Mouse (Mus musculus) urinary bladder, postnatal 25 days (tissue): ENCODE data around the gene Frat2.

Source experiments
- DNase-seq: peaks from one replicate; pipeline ENCODE4 v3.0.0; 2022; ENCODE audit warnings: low spot score

Frat2 gene

DNA sequence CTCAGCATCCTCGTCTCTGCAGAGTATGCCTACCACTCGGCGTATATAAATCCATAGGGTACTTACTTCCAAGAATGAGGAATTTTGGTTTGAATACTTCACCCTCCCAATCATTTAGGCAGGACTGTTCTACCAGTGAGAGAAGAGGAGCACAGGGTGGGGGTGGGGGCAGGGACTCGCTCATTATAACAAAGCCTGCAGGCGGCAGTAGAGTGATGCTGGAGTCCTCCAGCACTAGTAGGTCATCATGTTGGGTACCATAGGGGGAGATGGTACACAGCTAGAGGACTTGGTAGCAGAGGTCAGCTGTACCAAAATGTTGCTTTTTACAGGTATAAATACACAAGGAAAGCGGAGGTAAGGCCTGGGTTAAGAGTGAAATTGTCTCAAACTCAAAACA, 3.6 kb downstream of the Frat2 start:
- DNase-seq: no peak

DNA sequence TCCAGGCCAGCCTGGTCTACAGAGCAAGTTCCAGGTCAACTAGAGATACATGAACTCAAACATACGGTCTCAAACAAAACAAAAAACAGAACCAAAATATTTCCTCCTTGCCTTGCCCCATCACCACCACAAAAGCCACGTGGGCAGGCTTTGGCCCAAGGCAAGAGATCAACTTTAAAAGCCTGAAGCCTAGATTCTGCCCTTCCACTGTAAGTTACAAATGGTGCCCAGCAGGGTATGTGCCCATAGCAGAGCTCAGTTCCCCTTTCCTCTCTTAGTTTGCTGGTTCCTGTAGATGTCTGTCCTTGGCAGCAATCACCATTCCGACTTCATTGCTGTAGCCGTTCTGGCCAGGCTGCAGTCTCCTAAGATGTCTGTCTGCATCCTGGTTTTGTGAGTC, 5.2 kb downstream of the Frat2 start:
- no peak for DNase-seq

DNA sequence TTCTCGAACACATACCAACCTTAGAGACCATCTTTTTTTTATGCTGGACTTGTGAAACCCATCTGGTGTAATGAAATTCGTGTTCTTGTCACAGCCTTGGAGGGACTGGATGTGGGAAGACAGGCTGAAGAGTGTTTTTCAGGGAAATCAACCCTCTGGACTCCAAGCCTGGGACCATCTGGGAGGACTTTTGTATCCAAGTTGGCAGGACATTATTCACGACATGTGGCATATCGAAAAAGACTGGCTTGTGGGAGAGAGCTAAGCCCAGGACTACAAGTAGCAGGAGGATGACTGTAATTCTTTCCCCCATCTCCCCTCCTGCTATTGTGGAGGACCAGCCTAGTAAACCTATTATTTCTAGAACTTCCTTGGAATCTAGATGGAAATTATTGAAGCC, 5.7 kb downstream of the Frat2 start:
- no peak for DNase-seq

DNA sequence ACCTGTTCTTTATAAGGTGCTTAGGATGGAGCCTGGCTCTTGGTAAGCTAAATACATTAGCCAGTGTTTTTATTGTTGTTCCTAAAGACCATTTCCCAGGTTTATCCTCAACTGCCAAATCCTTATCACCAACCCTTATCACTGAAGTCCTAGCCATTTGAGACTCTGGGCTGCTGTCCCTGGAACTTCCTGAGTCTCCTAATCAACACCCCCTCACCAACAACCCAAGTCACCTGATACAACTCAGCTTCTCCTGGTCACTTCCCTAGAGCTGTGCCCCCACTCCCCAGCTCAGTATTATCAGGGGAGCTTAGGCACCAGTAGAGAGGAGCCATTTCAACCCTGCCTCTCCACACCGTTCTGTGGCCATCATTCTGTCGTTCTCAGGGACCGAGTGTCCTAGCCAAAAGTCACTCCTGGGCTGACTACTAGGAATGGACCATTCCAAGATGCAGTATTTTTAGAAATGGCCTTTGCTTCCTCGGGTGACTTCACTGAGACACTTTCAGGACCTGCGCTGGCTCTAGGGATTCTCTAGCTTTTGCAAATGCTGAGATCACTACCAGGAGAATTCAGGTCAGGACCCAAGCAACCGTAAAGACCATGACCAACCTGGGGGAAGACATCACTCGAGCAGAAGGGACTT, 6.7 kb downstream of the Frat2 start:
- no peak for DNase-seq

DNA sequence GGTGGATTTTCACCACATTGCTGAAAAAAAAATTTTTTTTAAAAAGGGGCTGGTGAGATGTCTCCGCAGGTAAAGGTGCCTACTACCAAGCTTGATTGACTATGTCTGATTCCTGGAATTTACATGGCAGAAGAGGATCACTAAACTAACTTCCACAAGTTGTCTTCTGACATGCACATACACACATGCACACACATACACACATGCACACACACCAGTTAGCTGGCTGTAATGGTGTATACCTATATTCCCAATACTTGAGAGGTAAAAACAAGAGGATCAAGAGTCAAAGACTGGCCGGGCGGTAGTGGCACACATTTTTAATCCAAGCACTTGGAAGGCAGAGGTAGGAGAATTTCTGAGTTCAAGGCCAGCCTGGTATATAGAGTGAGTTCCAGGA, 8.2 kb downstream of the Frat2 start:
- DNase-seq: no peak

DNA sequence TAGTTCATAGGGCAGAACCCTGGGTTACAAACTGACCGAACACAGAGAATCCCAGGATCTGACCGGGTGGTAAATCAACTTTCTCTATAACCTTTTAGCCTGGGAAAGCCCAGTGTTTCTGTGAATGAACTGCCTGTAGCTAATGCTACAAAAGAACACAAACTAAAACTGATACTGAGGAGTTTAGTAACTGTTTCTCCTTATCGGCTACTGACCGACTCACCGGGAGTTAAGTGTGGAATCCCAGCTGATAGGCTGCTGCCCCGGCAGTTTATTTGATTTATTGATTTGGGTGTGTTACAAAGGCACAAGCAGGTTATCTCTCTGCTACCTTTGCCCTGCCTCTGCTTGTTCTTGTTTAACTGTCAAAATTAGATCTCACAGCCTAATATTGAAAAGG, 9.1 kb downstream of the Frat2 start:
- DNase-seq: no peak

DNA sequence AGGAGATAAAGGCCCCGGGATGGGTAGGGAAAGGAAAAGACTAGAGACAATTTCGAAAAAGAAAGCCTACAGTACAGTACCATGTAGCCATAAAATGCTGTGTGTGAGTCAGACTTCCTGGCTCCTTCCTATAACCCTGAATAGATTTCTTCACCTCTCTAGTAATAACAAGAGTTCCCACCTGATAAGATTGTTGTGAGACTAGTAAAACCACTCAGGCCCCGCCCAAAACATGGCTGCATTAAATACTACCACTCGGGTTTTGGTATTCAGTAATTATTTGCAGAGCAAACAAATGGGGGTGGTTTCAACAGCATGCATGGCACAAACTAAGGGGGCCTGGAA, 10.0 kb downstream of the Frat2 start:
- peak; percentile 33 for DNase-seq

DNA sequence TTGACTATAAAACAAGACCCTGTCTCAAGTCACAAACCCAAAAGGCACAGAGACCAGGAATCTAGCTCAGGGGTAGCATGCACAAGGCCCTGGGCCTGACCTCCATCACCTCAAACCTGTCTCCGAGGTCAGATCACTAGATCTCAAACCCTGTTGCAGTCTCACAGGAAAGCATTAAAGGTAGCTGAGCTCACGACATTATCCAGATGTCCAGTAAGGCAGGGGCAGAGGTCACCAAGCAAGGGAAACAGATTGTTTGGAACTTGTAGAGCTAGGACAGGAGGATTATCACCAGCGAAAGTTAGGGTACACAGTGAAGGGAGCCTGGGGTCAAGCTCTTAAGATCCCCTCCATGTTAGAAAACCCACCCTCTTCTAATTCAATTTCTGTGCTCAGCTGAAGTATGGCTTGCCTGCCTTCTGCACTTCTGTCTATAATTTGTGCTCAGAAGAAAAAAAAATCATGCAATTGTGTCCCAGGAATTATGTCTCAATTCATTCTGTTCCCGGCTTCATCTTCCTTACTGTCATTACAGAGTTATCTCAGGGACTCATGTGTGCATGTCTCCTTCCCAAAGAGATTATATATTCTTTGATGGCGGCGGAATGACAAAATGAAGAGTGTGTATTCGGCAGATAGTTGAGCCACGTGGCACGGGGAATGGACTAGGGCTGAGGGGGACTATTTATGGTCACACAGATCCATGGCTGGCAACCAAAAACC, 10.6 kb downstream of the Frat2 start:
- DNase-seq: no peak

DNA sequence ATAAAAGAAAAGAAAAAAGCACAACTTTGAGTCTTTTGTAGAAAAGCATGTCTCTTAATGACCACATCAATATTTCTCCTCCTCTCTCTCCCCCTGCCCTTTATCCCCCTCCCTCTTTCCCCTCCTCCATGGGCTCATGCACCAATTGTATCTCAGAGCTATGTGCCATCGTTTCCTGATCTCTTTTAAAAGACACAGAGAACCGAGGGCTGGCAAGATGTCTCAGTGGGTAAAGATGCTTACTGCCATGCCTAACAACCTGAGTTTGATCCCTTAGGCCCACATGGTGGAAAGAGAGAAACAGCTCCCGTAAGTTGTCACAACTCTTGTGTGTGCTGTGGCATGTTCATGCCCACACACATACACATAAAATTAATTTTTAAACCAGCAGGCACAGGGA, 11.2 kb downstream of the Frat2 start:
- DNase-seq: no peak

DNA sequence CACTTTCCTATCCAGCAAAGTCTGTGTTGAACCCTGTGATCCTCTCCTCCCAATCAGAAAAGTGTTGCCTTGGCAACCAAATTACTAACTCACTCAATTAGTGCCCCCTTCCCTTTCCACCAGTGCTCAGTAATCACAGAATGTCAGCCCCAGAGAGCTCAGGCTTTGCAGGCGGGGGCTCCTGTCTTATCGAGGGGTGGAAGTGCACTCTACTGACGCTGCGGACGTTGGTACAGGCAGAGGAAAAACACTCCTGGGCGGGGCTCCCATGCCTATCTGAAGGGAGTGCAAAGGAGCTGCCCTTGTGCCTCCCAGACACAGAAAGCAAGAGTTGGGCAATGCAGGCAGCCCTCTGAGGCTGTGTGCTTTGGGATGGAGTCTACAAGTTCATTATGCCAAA, 12.1 kb downstream of the Frat2 start:
- DNase-seq: no peak

DNA sequence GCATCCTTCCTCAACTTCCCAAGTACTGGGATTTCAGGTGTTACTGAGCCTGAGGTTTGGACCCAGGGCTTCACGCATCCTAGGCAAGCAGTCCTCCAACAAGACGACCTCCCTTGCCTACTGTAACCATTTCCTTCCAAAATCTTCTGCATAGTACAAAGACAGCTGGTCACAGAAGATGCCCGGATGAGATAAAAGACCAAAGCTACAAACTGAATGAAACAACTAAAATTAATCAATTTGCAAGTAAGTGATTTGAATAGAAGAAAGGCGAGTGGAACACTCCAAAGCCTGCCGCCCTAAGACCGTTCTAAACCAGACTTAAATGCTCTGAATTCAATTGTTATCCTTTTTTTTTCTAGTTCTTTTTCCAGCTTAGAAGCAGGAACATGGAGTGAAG, 12.5 kb downstream of the Frat2 start:
- no peak for DNase-seq

DNA sequence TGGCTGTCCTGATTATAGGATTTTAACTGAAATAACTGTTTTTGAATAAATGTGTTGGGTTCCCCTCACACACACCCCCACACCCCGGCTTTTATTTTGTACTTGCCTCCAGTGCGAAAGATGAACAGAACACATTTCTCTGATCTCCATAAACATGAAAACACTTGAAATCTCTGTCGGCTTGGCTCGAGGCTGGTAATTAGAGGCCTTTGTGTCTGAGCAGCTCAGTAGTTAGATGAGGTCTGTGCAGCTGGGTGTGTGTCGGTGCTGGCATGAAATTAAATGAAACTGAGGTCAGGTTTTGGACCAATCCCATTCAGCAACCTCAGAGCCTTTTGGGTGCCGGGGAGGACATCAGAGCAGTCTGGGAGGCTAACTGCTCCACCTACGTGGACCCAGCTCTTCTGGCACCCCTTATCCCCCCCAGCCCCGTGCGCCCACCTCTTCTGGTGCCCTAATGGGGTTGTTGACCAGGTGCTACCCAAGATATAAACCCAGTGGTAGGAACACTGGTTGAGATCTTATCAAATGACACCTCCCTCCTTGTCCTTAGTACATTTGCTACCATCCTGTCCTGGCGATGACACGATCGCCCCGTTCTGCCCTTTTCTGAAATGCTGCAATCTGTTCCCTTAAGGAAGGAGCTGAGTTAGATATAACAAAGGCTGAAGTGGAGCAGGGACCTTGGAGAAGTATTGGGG, 15.3 kb downstream of the Frat2 start:
- no peak for DNase-seq

DNA sequence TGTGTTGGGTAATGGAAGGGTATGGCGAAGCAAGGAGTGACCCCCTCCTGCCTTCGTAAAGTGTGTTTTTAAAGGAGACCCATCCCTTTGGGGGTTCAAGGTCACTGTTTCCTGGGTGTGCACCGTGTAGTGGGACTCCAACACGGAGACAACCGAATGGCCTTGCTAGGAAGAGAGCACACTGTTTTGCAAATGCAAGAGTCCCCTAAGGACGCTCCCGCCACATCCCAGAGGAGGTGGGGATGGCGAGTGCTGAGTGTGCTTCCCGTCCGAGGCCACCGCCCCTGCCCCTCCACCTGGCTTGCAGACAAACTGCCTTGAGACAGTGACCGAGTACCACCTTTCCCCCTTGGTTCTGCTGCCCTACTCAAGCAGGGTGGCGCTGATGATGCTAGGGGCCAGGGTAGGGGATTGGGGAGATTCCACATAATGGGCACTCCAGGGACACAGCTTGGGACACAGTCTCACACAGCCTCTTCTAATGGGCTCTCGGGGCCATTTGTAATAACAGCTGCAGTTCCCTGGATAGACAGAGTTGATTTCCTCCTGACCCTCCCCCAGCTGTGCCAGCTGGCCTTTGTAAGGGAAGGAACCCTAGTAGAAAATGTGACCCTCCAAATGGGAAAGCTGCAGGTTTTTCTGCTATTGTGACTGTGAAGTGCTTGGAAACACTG, 16.1 kb downstream of the Frat2 start:
- no peak for DNase-seq

DNA sequence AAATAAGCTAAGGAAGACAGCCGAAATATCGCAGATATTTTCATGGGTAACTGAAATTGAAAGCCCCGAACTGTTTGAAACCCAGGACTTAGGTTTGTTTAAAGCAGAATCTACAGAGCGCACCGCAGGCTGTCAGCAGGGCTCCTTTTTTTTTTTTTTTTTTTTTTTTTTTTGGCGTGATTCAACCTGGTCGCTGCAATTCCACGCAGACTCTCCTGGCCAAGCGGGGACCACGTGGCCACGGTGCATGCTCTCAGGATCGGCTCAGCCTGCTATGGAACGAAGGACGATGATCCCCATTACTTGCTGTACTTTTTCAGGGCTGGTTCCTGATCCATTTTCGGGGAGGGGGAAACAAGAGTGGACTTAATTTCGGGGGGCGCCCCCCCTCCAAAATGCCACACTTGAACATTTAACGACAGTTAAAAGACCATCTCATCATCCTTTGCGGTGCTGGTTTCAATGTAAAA, 16.8 kb downstream of the Frat2 start:
- DNase-seq: no peak

DNA sequence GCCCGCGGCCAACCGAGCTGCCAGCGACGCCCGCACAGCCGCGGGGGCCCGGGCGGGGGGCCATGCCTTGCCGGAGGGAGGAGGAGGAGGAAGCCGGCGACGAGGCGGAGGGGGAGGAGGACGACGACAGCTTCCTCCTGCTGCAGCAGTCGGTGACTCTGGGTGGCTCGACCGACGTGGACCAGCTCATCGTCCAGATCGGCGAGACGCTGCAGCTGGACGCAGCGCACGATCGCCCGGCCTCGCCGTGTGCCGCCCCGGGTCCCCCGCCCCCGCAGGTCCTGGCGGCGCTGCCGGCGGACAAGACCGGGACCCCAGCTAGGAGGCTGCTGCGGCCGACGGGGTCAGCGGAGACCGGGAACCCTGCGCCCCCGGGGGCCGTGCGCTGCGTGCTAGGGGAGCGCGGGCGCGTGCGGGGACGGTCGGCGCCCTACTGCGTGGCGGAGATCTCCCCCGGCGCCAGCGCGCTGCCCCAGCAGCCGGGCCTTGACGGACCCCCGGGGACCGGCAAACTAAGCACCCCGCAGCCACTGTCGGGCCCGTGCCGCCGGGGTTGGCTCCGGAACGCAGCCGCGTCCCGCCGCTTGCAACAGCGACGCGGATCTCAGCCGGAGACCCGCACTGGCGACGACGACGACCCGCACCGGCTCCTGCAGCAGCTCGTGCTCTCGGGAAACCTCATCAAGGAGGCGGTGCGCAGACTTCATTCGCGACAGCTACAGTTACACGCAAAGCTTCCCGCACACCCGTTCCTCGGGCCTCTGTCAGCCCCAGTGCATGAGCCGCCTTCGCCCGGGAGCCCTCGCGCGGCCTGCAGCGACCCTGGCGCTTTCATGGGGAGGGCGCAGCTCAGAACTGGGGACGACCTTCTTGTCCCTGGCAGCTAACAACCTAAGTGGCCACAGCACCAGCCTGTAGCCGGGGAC, 17.6 kb downstream of the Frat2 start:
- peak; percentile 48 for DNase-seq

DNA sequence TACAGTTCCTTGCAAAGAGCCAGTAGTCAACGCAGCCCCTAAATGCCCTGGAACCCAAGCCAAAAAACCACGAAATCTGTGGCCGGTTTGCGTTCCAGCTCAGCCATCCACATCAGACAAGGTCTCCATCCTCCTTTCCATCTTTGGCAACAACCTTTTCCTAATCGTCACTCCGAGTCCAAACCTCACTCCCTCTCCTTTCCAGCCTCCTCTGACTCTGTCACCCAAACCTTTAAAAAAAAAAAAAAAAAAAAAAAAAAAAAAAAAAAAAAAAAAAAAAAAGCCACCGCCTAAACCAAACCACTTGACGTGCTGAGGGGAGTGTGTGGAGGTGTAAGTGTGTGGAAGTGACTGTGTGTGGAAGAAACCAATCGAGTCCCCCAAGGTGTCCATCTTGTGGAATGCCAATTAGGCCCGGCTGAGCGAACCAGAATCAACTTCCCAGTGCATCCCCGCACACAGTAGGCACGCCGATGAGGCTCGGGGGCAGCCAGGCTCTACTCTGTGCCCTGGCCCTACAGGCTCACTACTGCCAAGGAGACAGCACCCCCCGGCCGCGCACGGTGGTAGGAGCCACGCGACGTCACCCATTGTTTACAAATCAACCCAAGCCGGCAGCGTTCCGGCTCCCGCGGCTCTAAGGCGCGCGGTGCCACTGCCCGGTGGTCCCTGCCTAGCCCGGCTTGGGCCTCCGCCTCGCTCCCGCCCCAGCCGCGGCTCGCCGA, 18.4 kb downstream of the Frat2 start, which contains the start of gene Frat1:
Frat1 (plus strand) TSS at position 590 of the 725 bp plus-strand sequence.
- DNase-seq: peak; percentile 79

DNA sequence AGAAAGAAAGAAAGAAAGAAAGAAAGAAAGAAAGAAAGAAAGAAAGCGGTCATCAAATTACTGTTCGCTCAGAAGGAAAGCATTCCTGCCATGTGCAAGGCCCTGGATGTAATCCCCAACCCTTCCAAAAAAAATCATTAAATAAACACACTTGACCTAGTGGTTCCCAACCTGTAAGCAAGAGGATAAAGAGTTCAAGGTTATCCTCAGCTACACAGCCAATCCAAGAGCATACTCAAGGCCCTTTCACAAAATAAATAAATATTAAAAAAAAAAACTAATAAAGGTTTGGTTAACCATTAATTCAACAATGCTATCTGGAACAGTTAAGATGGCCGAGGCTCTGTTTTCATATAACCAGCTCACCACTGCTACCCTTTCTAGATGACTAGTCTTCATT, 19.0 kb downstream of the Frat2 start:
- no peak for DNase-seq

DNA sequence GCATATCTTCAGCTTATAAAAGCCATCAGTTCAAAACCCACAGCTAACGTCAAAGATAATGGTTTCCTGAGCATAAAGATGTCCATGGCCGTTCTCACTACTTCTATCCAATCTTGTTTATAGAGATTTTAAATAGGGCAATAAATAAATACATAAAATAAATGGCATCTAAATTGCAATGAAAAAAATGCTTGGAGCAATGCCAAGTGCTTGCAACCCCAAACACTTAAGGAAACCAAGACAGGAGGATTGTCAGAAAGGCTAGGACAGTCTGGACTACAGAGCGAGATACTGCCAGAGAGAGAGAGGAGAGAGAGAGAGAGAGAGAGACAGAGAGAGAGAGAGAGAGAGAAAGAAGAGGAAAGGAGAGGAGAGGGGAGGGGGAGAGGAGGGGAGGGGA, 21.4 kb downstream of the Frat2 start:
- DNase-seq: no peak

DNA sequence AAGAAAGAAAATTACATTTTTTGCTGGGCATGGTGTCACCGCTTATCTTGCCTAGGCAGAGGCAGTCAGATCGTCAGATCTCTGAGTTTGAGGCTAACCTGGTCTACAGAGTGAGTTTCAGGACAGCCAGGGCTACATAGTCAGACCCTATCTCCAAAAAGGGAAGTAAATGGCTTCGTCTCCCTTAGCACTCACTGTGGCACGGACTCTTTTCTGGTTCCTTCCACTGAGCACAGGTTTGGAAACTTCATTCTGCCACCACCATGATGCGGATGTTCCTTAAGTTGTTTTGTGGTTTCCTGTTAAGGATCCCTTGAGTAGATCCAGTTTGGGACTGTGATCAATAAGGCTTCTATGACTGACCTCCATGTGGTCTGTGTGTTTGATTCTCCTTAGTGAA, 23.0 kb downstream of the Frat2 start:
- no peak for DNase-seq

DNA sequence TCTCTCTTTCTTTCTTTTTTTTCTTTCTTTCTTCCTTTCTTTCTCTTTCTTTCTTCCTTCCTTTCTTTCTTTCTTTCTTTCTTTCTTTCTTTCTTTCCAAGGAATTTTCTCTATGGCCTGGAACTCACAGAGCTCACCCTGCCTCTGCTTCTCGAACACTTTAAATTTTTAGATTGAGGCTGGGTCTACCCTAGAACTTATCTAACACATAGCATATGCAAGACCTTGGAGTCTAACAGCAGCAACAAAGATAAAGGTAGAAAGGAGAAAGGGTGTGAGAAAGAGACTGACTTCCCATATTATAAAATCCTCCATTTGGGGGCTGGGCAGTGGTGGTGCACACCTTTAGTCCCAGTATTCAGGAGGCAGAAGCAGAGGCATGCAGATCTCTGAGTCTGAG, 25.3 kb downstream of the Frat2 start:
- no peak for DNase-seq

DNA sequence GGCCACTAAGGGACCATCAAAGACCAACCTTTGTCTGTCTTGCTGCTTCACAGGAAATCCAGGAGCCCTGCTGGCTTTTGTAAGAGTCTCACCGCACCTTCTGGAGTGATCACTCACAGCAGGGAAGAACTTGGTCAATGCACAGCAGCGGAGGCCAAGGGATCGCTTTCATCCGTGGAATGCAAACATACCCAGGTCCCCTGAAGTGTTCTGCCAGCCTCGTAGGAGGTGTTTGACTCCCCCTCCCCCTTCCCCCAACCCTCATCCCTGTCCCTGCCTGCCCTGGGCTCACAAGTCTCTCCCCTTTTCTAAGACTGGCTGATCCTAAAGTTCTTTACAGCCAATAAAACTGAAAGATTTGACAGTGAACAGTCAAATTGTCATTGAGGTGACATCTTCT, 26.5 kb downstream of the Frat2 start:
- DNase-seq: no peak
